Mouse (Mus musculus) megakaryocyte, adult 5-6 weeks (primary cell): ENCODE data around the gene Eif2ak4. TPM values are rescaled to one million over a fixed set of nuclear protein-coding genes. Genes with fewer than 3 reads are reported as not detected.

Source experiments
- ATAC-seq: 2 replicates; pipeline ENCODE4 v1.8.0; 2016; ENCODE audit warnings: mild to moderate bottlenecking, inconsistent platforms; ENCODE audit not compliant: poor library complexity, severe bottlenecking
- total RNA-seq, 2 experiments: library from RNA; stranded (forward) in 1 of 2; stranded (reverse) in 1 of 2; fragments of 153-499, 151-499 nt in 1 of 2; fragments of 221-1000, 200-1000 nt in 1 of 2; gene quantifications; 2 replicates each; pipeline versions ENCODE4 v1.2.3 to v1.2.4; 2015 to 2017

Eif2ak4 gene
- total RNA-seq, 2 experiments from 2014 or later: 7.1 to 7.5 TPM

DNA sequence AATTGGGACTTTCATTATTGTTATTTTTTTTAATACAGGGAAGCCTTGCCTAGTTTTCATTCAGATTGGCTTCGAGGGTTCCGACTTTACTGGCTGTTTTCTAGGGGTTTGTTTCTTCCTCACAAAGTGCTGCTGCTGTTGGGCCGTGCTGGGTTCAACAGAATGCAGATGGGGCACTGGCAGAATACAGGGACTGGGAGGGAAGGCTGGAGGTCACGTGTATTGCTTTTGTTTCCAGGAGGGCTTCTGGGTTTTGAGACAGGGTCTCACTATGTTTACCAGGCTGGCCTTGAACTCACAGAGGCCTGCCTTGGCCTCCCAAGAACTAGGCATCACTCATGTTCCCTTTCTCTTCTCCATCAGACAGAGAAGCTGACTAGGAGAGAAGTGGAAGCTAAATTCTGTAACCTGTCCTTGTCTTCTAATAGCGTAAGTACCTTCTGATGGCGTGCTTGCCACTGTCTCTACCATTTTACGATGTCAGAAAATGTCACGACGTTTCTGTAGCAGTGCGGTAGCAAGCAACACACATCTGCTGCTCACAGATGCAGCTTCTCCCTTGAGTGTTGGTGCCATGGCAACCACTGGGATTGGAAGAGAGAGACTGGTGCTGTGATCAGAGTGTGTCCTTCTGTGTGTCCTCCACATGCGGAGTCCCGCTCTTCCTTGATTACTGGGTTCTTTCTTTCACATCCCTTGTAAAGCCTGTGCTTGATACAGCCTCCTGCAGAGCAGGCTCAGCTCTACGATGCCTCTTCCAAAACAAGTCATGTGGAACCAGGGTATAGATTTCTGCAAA is 69.2 kb downstream of the Eif2ak4 start:
- no peak for ATAC-seq

DNA sequence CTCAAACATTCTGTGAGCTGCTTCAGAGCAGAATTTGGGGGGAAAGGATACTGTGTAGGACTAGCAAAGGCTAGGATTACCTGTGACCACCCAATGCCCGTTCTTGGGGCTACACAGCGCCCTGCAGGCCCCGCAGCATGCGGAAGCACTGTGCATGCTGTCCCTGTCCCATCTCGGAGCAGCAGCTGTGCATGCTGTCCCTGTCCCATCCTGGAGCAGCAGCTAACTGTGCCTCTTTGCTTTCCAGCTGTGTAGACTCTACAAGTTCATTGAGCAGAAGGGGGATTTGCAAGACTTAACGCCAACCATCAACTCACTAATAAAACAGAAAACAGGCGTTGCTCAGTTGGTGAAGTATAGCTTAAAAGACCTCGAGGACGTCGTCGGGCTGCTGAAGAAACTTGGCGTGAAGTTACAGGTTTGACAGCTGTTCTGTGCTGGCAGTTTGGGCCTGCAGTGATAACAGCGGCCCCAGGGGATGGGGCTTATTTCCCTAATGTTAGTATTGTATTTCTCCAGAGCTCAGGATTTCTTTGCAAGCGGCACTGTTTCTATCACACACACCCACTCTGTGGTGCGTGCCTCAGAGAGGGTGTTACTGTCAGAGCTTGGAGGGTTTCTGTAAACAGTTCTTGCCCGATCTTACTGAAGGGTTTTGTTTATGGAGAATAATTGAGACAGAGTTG is 73.2 kb downstream of the Eif2ak4 start:
- ATAC-seq: no peak

- no peak for ATAC-seq
Observed at GRCm38 (mm10) chr2:118463480-118463879, 75.1 kb downstream of the Eif2ak4 start.

GRCm38 (mm10) chr2:118464450-118464849 is 76.0 kb downstream of the Eif2ak4 start:
- no peak for ATAC-seq

- no peak for ATAC-seq
Observed at GRCm38 (mm10) chr2:118465894-118466293, 77.5 kb downstream of the Eif2ak4 start.

GRCm38 (mm10) chr2:118466601-118467000 is 78.2 kb downstream of the Eif2ak4 start:
- no peak for ATAC-seq

- no peak for ATAC-seq
Observed at GRCm38 (mm10) chr2:118468354-118468753, 79.9 kb downstream of the Eif2ak4 start.

DNA sequence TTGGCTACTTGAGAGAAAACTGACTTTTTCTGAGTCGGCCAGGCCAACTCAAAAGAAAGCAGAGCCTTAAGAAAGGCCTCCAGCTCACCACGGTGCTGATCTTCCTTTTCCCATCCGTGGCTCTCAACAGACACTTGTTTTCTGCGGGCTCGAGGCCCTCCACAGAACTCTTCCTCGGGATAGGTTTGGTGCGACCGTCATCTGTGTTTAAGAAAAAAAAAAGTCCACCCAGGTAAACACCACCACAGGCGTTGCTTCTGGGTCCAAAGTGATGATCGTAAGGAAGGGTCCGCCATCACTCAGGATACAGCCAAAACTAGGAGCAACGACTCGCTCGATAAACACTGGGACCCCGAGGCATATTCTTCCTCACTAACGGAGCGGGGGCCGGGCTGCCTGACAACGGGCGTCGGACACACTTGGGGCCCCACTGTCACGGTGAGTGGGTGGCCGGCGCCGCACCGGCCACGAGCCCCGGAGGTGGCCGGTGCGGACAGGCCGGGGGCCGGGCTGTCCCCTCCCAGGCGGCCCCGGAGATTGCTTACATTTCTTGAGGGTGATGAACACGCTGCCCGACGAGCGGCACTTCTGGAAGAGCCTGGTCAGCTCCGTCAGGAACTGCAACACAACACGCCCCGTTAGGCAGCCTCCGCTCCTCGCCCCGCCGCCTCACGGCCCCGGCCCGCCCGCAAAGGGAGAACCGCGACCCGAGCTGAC is 90.6 kb downstream of the Eif2ak4 start:
- ATAC-seq: peak; percentile 10; the same call in 1 of the 2 replicates

DNA sequence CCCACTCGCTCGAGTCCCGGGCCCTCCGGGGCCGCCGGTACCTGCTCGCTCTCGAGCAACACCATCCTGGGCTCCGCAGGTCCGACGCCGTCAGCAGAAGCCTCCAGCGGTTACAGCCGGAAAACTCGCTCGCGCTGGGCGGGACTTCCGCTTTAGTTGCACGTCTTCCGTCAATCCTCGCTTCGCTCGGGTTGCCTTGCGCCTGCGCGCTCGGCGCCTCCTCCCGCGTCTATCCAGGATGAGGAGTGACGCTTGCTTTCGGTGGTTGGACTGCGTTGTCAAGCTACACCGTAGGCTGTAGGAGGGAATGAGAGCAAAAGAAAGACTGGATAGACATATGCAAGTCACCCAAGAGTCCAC is 91.1 kb downstream of the Eif2ak4 start, which contains the start of gene Srp14:
Srp14 (minus strand) TSS at position 162 of the 360 bp plus-strand sequence.
- ATAC-seq: peak; percentile 99

- no peak for ATAC-seq
Observed at GRCm38 (mm10) chr2:118480886-118481285, 92.5 kb downstream of the Eif2ak4 start.

GRCm38 (mm10) chr2:118483032-118483431 is 94.6 kb downstream of the Eif2ak4 start:
- ATAC-seq: no peak

- ATAC-seq: no peak
Observed at GRCm38 (mm10) chr2:118484386-118484898, 96.0 kb downstream of the Eif2ak4 start.

DNA sequence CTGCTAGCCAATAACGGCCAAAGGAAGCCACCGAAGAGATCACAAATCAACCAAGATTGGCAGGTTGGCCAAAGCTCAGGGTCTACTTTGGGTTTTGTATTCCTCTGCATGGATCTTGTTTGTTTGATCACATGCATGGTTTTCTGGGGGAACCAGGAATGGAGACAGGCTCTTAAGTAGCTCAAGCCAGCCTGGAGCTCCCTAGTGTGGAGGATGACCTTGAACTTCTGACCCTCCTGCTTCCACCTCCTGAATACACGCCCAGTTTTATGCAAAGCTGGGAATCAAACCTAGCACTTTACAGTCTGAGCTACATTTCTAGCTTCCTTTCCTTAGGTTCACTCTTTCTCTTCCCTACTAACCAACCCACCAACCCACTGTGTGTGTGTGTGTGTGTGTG is 97.0 kb downstream of the Eif2ak4 start:
- no peak for ATAC-seq

GRCm38 (mm10) chr2:118486933-118487332 is 98.5 kb downstream of the Eif2ak4 start:
- peak; percentile 80 for ATAC-seq

GRCm38 (mm10) chr2:118487806-118488205 is 99.4 kb downstream of the Eif2ak4 start:
- ATAC-seq: no peak

- peak; percentile 58 for ATAC-seq
Observed at GRCm38 (mm10) chr2:118490241-118491091, 102.0 kb downstream of the Eif2ak4 start.

- ATAC-seq: no peak
Observed at GRCm38 (mm10) chr2:118491281-118491731, 102.9 kb downstream of the Eif2ak4 start.

DNA sequence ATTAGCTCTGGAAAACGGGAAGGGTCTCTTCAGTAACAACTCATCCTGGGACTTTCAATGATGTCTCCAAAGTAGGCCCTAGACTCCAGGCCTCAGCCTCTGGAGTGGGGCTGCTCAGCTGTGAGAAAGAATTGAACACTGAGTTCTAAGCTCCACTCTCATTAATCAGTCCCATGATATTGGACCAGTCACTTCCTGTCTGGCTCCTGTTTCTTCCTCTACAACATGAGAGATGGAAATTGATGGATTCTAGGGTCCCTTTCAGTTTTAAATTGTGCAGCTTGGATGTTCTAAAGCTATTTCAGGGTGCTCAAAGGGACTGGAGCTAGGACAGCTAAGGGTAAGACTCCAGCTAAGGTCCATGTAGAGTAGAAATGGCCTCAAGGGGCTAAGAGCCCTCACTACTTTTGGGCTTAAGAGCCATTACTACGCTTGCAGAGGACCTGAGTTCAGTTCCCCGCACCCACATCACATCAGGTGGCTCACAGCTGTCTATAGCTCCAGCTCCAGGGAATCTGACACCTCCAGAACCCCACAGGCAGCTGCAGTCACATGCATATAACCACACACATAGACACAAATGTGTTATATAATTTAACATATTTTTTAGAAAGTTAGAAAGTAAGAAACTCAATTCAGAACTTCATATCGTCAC is 103.5 kb downstream of the Eif2ak4 start:
- no peak for ATAC-seq

- ATAC-seq: no peak
Observed at GRCm38 (mm10) chr2:118495024-118495423, 106.6 kb downstream of the Eif2ak4 start.

DNA sequence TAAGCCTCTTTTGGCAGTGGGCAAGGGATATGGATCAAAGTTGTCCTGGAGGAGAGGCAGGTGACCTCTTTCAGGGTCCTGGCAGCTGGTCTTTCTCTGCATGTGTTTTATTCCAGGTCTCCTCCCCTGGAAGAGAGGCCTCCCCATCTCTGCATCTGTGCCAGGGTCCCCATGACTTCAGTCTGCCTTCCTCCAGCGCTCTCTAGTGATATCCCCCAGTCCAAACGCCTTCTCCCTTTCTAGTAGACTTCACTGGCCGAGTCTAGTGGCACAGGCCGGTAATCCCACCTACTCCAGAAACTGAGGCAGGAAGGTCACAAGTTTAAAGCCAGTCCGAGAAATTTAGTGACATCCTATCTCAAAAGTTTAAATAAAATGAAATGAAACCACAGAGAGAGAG is 109.5 kb downstream of the Eif2ak4 start:
- ATAC-seq: no peak
